ENCODE assay signal across 10 mouse cellular contexts in genomic region chr10:18482558-18483141, GRCm38 (mm10).
DNase-seq lines count a peak whose midpoint lies in the region; ATAC-seq and TF ChIP-seq lines count a peak whose summit lies in the region.
"Had no signal": no experiment of that assay in that cellular context is flagged by ENCODE, and none has a peak within 500 bp of the region (broad histone marks: within the 10 kb centered on the region; RNA-seq: fewer than 3 reads in every experiment).

No protein-coding gene starts in this region.

- 30% methylated on average over 4 of the region's 4 CpGs for WGBS in kidney, embryonic 16.5 days
- 1% methylated on average over 4 of the region's 4 CpGs for WGBS in midbrain, embryonic 16.5 days

- no peaks in the 10 kb centered on the region for H3K36me3 ChIP-seq in kidney, embryonic 16.5 days (ENCODE audit: insufficient read depth, low read length)
- no peaks in the 10 kb centered on the region for H3K36me3 ChIP-seq in midbrain, embryonic 16.5 days (ENCODE audit: control insufficient read depth, insufficient read depth, low read length)
- H3K36me3 ChIP-seq: G1E had no signal

- no peak overlapping the region for H3K4me3 ChIP-seq in kidney, embryonic 16.5 days (ENCODE audit: low read length)
- no peak overlapping the region for H3K4me3 ChIP-seq in layer of hippocampus, adult 2 months
- no peak overlapping the region for H3K4me3 ChIP-seq in midbrain, embryonic 16.5 days (ENCODE audit: low read depth, low read length)
- H3K4me3 ChIP-seq: megakaryocyte, embryonic 14.5 days had no signal

- no peaks in the 10 kb centered on the region for H3K27me3 ChIP-seq in kidney, embryonic 16.5 days (ENCODE audit: insufficient read depth, low read length)
- H3K27me3 ChIP-seq in midbrain, embryonic 16.5 days (ENCODE audit: control insufficient read depth, insufficient read depth, low read depth, low read length) = no peaks in the 10 kb centered on the region
- H3K27me3 ChIP-seq: megakaryocyte, embryonic 14.5 days had no signal

- ATAC-seq in kidney, embryonic 16.5 days (ENCODE audit: low FRiP score, low TSS enrichment) = no peak
- ATAC-seq in midbrain, embryonic 16.5 days = peak; percentile 57; the same call in 1 of the 2 replicates

- no peak overlapping the region for H3K4me2 ChIP-seq in kidney, embryonic 16.5 days (replicated peaks; ENCODE audit: low read depth, low read length)
- no peak overlapping the region for H3K4me2 ChIP-seq in midbrain, embryonic 16.5 days (ENCODE audit: low read length)

- no peak for DNase-seq in kidney, adult 9 months
- DNase-seq in cerebellum, adult 9-10 months = peak; percentile 51
- peak; percentile 68 to 81 for DNase-seq in frontal cortex, postnatal 36 days (ENCODE audit: low spot score in 2 of 2)
- peak; percentile 56 to 78 for DNase-seq in layer of hippocampus, adult 2 months (ENCODE audit: low spot score in 2 of 2)
- no peak for DNase-seq in natural killer cell, adult 2 months (ENCODE audit: low spot score in 2 of 2)
- no peak for DNase-seq in spleen, postnatal 4 days (ENCODE audit: low spot score in 2 of 2)

- H3K27ac ChIP-seq in kidney, embryonic 16.5 days (ENCODE audit: low read length) = 0 out of 2 replicates have a peak overlapping the region, but pooled peaks have one; percentile 38
- peak overlapping the region; percentile 82 for H3K27ac ChIP-seq in layer of hippocampus, adult 2 months
- H3K27ac ChIP-seq in midbrain, embryonic 16.5 days (ENCODE audit: low read length) = peak overlapping the region; percentile 60

- peaks cover 16% of the 10 kb centered on the region for H3K4me1 ChIP-seq in kidney, embryonic 16.5 days (ENCODE audit: insufficient read depth, low read length)
- H3K4me1 ChIP-seq in midbrain, embryonic 16.5 days (ENCODE audit: control insufficient read depth, insufficient read depth, low read length) = peaks cover 10% of the 10 kb centered on the region
- H3K4me1 ChIP-seq: megakaryocyte, embryonic 14.5 days had no signal

- H3K9me3 ChIP-seq in kidney, embryonic 16.5 days (ENCODE audit: low read length) = no peaks in the 10 kb centered on the region
- H3K9me3 ChIP-seq in midbrain, embryonic 16.5 days (replicated peaks; ENCODE audit: control insufficient read depth, low read length, poor library complexity, severe bottlenecking) = no peaks in the 10 kb centered on the region
- H3K9me3 ChIP-seq: G1E; megakaryocyte, embryonic 14.5 days had no signal

- TF ChIP-seq CTCF in layer of hippocampus, adult 2 months (conservative IDR thresholded peaks at IDR 0.05) = no peak

- no peak overlapping the region for H3K9ac ChIP-seq in kidney, embryonic 16.5 days (replicated peaks; ENCODE audit: low read length)
- H3K9ac ChIP-seq in midbrain, embryonic 16.5 days (ENCODE audit: low read depth, low read length) = 0 out of 2 replicates have a peak overlapping the region, but pooled peaks have one; percentile 10

Comparison
In these comparisons a context has a peak if more than half of its experiments do, and no peak if none do; other contexts are left out.
1. DNase-seq: peak in cerebellum, adult 9-10 months (single experiment), frontal cortex, postnatal 36 days (2 of 2) and layer of hippocampus, adult 2 months (2 of 2); none in kidney, adult 9 months (single experiment), natural killer cell, adult 2 months (0 of 2) and spleen, postnatal 4 days (0 of 2).
2. Peak in every context shown above with its lines, with median percentiles within 50 percentile points of each other: H3K27ac ChIP-seq.